Mouse (Mus musculus): ENCODE data around the gene Il10.

GRCm38 (mm10) chr1:130989331-130989730, 30.3 kb upstream of the Il10 start:
- TF ChIP-seq CTCF (IDR thresholded peaks at IDR 0.05; ENCODE audit: low read depth): no peak
- no peak for TF ChIP-seq EP300 (IDR thresholded peaks at IDR 0.05; ENCODE audit: low read depth)
